Mouse (Mus musculus) thymus, adult 18-20 months (tissue): ENCODE results near the gene Sec14l1.

ENCODE experiments used
- DNase-seq, 2 experiments: peaks; one replicate each; pipeline ENCODE4 v3.0.0; 2022; ENCODE audit warnings: mixed read lengths in 2 of 2

Gene Sec14l1

GRCm38 (mm10) chr11:117156725-117157124 lies 41.8 kb downstream of the Sec14l1 start:
- no peak for DNase-seq

- DNase-seq, result no peak
Measured at GRCm38 (mm10) chr11:117158343-117158742, 43.4 kb downstream of the Sec14l1 start.

- no peak for DNase-seq
Measured at GRCm38 (mm10) chr11:117159257-117159945, 44.4 kb downstream of the Sec14l1 start.

DNA sequence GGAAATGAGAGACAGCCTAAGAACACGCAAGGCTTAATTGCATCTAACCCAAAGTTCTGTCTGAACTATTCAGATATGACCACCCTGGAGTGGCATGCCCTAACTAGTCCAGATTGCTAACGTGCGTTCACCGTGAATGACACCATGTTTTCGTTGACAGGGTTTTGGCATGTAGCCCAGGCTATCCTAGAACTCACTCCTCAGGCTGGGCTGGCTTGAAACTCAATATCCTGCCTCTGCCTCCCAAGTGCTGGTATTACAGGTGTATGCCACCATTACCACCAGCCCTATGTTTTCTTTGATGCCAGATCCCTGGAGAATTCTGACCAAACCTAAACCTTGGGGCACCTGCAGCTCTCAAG lies 45.0 kb downstream of the Sec14l1 start:
- no peak for DNase-seq

GRCm38 (mm10) chr11:117160791-117161190 lies 45.8 kb downstream of the Sec14l1 start:
- no peak for DNase-seq

- no peak for DNase-seq
Measured at GRCm38 (mm10) chr11:117161574-117161973, 46.6 kb downstream of the Sec14l1 start.

- no peak for DNase-seq
Measured at GRCm38 (mm10) chr11:117163098-117163497, 48.1 kb downstream of the Sec14l1 start.

DNA sequence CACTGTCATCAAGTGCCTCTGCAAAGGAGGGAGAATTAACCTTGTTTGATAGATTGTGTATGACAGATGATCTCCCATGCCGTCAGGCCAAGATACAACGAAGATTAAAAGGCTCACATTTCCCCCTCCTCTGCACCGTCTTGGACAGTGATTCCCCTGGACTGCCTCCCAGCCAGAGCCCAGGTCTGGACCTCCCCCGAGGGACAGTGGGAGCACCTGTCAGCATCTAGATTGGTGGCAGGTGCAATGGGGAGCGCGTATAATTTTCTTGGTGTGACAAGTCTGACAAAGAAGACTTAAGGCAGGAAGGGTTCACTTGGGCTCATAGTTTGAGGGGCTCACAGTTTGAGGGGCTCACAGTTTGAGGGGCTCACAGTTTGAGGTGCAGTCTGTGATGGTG lies 48.8 kb downstream of the Sec14l1 start:
- no peak for DNase-seq

DNA sequence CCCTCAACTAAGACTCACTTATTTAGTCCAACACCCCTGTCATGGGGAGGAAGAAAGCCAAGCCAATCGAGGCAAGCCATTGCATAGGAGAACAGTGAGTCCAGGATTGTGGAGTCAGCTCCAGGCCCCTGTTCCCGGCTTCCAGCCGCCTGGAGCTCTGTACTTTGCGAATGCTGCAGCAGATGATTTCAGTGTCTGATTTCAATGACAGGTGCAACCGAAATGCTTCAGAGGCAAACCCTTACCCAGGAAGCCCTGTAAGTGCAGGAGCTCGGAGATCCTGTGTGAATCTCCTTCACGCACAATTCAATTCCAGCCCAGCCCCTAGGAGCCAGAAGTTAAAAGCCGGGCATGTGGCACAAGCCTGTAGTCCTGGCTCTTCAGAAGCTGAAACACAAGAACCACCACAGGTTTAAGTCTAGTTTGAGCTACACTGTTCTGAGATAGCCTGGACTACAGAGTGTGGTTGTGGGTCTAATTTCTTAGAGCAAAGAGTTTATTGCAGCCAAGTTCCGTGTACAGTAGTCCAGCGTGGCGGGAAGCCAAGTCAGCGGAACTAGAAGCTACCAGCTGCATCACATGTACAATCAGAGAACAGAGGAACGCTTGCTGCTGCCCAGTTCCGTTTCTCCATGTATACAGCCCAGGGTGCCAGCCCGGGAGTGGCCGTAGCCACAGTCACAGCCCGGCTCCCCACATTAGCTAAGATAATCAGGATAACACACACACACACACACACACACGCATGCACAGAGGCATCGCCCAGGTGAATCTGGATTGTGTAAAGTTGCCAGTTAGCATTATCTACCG lies 53.5 kb downstream of the Sec14l1 start:
- DNase-seq, result no peak

DNA sequence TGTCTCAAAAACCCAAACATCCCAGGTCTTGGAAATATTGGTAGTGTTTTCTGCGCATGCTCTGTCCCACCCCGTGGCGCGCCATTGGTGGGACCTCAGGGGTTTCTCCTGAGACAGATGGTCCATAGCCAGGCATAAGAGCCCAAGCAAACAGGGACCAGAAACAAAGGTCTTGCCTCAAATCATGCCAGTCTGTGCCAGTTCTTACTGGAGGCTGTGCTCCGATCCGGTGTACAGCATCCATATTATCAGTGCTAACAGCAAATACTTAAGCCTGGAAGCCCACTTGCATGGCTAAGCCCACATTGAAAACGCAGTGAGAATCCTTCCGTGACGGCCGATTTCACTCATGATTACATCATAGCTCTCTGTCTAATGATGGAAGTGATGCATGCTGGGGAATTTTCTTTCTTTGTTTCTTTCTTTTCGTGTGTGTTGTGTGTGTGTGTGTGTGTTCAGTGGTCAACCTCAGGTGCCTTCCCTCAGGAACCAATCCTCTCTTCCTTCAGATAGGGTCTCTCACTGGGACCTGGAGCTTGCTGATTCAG lies 54.2 kb downstream of the Sec14l1 start:
- DNase-seq, result no peak

- DNase-seq, result no peak
Measured at GRCm38 (mm10) chr11:117169801-117170565, 55.0 kb downstream of the Sec14l1 start.

DNA sequence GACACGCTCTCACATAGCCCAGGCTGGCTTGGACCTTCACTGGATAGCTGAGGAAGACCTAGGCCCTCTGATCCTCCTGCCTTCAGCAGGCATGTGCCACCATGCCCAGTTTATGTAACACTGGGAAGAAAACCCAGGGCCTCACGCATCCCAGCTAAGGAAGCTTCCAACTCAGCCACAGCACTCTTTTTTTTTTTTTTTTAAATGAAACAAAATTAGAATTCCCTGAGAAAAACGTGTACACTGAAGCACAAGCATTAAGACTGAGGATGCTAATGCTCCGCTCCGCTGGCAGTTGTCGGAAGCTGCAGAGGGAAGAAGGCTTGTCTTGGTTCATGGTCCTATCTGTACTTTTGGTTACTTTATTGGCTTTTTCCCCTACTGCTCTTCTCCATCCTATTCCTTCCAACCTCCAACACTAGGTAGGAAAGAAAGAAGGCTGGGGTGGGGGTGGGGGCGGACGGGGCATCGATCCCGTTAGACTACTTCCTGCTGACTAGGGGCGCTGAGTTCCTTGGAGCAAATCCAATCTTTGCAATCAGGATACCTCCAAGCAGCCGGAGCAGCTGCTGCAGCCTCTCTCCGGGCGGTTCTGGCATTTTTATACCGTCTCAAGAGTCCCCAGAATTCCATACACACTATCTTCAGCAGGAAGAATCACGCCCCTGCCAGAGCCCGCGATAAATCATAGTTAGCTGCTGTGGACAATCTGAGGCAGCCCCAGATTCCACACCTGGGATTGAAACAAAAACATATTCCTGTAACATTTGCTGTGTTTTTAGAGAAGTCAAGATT lies 59.3 kb downstream of the Sec14l1 start:
- no peak for DNase-seq

DNA sequence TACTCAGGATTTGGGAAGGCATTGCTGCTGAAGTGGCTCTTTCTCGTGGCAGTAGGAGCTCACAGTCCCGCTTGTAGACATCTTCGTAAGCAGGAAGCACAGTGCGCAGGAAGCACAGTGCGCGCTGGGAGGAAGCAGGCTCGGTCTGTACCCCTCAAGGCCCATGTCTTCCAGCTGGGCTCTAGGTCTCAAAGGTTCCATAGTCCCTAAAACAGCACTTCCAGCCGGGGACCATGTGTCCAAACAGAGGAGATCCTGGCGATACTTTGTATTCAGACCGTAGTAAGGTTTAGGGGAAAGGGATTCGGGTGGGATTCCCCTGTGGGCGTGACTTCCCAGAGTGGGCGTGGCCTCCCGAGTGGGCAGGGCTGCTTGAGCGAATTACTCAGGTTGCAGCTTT lies 60.0 kb downstream of the Sec14l1 start:
- DNase-seq, result peak in 1 of 2 experiments; percentile 38

DNA sequence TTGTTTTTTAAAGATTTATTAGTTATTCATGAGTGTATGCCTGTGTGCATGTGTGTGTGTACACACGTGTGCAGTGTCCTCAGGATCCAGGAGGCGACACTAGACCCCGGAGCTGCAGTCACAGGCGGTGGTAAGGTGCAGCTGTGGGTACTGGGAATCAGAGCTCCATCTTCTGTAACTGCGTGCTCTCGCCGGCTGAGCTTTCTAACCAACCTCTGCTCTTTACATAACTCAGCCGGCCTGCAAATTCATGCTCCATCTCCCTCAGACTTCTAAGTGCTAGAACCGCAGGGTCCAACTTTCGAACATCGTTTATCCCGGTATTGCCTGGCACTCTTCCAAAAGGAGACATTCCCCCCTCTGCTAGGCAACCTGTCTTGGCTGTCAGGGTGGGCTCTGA lies 60.5 kb downstream of the Sec14l1 start:
- no peak for DNase-seq

- peak; percentile 12 to 35 for DNase-seq
Measured at GRCm38 (mm10) chr11:117176304-117176703, 61.3 kb downstream of the Sec14l1 start.

DNA sequence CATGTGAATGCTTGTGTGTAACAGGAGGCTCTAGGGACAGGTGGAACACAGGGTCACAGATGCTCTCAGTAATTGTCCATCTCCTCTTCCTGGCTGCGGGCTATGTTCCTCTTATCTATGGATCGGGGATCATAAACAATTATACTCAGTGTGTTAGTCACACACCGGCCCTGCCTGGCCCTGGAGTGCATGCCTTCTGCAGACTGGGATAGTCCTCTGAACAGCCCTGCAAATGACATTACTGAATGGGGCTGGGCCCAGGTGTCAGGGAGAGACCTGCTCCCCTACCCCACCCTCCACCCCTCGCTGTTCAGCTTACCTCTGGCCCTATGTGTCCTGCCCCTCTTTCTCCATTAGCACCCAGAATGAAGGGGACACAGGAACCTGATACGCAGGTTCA lies 61.9 kb downstream of the Sec14l1 start:
- DNase-seq, result no peak

- peak; percentile 63 to 73 for DNase-seq
Measured at GRCm38 (mm10) chr11:117177303-117177979, 62.5 kb downstream of the Sec14l1 start.

DNA sequence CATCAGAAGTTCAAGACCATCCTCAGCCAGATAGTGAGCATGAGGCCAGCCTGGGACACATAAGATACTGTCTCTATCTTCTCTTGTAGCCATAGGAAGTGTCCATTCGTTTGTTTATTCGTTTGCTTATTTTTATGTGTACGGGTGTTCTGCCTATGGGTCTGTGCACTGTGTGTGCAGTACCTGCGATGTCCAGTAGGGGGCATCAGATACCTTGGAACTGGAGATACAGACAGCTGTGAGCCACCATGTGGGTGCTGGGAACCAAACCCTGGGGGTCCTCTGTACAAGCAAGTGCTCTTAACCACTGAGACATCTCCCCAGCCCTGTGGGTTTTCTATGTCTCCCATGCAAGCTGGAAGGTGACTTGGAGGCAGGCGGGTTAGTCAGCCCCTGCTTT lies 64.9 kb downstream of the Sec14l1 start:
- no peak for DNase-seq

GRCm38 (mm10) chr11:117182808-117183207 lies 67.8 kb downstream of the Sec14l1 start:
- no peak for DNase-seq

- DNase-seq, result no peak
Measured at GRCm38 (mm10) chr11:117183299-117183698, 68.3 kb downstream of the Sec14l1 start.

DNA sequence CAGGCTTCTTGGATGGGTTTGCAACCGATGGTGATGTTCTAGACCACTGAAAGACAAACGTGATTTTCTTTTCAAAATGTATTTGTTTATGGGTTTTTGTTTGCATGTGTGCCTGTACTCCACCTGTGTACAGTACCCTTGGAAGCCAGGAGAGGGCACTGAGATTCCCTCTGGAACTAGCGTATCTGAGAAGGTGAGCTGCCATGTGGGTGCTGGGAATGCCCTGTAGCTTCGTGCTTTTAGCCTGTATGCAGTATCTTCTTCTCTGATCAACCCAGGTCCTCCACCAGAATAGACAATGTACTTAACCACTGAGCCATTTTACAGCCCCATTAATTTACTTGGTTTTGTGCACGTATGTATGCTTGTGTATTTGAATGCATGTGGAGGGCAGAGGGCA lies 68.9 kb downstream of the Sec14l1 start:
- DNase-seq, result no peak
